Mouse (Mus musculus) CH12.LX (cell line): ENCODE data around the gene Skor1.

ENCODE experiments used
- CTCF ChIP-seq, 2 experiments: IDR thresholded peaks in 1 of 2; conservative IDR thresholded peaks in 1 of 2; 2 replicates each; pipeline ENCODE4 v1.5.1; 2011 to 2012; ENCODE audit warnings: low read depth in 2 of 2, low read length in 2 of 2, improper control_type of control experiment in 1 of 2, inconsistent platforms in 1 of 2, mild to moderate bottlenecking in 1 of 2, moderate library complexity in 1 of 2
- E2F4 ChIP-seq: IDR thresholded peaks from 2 replicates; pipeline ENCODE4 v1.6.1; 2011; ENCODE audit warnings: low read depth, low read length, improper control_type of control experiment; ENCODE audit not compliant: insufficient replicate concordance
- ELF1 ChIP-seq: IDR thresholded peaks from 2 replicates; pipeline ENCODE4 v1.6.1; 2014; ENCODE audit warnings: low read depth, mild to moderate bottlenecking, inconsistent platforms, low read length, improper control_type of control experiment
- HCFC1 ChIP-seq: IDR thresholded peaks from 2 replicates; pipeline ENCODE4 v1.6.1; 2012; ENCODE audit warnings: low read depth, mild to moderate bottlenecking, inconsistent platforms, low read length, improper control_type of control experiment
- POLR2A ChIP-seq: IDR thresholded peaks from 2 replicates; pipeline ENCODE4 v1.6.1; 2011; ENCODE audit warnings: low read depth, mild to moderate bottlenecking, improper control_type of control experiment, low read length
- TCF12 ChIP-seq: IDR thresholded peaks from 2 replicates; pipeline ENCODE4 v1.6.1; 2014; ENCODE audit warnings: low read depth, mild to moderate bottlenecking, inconsistent platforms, low read length, improper control_type of control experiment

DNA sequence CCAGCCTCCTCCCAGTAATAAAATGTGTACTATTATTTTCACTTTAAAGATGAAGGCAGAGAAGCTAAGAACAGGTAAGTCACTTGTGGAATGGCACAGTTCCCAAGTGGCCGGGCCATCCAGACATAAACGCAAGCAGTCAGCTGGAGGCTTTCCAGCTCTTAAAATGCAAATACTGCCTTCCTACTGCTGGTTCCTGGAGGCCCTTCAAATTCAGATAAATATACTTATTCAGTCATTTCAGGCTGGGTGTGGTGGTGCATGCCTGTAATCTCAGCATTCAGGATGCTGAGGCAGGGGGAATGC is 39.0 kb downstream of the Skor1 start:
- TF ChIP-seq CTCF (conservative IDR thresholded peaks at IDR 0.05 in 1 of 2, IDR thresholded peaks at IDR 0.05 in 1 of 2; ENCODE audit: low read depth in 2 of 2, low read length in 2 of 2) (no peak), POLR2A (no peak), ELF1 (no peak), E2F4 (no peak), HCFC1 (no peak), TCF12 (no peak)
